Mouse (Mus musculus) ovary, adult 18-20 months (tissue): ENCODE measurements around the gene Lrit3.
"Not testable (repeated sequence)": the region's sequence is repeated elsewhere in the genome, so short reads cannot be mapped to it uniquely, and the experiment has no call there.

Source experiments
- DNase-seq: peaks from one replicate; pipeline ENCODE4 v3.0.0; 2022; ENCODE audit warnings: low spot score, mixed read lengths

Gene Lrit3

DNA sequence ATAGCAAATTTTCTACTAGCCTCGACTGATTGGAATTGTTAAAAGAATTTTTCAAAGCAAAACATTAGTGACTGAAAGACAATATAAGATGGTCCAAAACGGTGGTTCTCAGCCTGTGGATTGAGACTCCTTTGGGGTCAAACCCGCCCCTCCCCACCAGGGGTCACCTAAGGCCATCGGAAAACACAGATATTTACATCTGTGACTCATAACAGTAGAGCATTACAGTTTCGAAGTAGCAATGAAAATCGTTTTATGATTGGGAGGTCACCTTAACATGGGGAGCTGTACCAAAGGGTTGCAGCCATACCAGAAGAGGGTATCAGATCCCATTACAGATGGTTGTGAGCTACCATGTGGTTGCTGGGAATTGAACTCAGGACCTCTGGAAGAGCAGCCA lies 32.6 kb downstream of the Lrit3 start:
- DNase-seq: no peak

DNA sequence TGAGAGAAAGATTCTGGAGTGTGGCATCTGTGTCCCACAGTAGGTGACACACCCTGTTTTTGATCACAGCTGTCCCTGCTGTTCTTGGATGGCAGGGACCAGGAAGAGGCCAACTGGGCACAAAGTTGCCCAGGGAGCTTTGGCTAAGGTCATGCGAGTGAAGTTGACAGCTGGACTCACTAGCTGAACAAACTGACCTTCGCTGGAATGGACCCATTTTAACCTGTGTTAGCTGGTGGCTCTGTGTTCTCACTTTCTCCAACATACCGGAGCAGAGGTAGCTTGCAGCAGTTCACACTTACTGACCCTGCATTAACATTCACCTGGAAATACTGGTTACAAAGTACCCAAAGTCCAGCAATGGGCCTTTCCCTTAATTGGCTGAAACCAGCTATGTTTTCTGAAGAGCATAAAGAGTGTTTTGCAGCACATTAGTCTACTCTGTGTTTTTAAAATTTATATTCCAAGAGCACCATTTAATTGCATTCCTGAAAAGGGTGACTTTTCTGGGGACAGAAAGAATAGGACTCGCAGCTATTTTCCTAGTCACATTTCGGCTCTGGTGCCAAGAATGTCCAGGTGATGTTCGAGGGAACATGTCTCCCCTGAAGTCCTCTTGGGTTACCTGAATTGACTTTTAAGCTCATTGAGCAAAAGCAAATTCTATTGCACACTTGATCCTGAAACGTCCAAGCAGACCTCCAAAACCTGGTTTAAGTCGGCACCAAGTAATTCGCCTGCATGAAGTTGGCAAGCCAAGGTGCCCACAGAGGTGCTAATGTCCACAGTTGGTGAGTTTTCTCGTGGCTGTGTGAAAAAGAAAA lies 36.6 kb downstream of the Lrit3 start:
- DNase-seq: no peak

- DNase-seq: no peak
These were observed 37.7 kb downstream of the Lrit3 start for GRCm38 (mm10) chr3:129766106-129766505.

DNA sequence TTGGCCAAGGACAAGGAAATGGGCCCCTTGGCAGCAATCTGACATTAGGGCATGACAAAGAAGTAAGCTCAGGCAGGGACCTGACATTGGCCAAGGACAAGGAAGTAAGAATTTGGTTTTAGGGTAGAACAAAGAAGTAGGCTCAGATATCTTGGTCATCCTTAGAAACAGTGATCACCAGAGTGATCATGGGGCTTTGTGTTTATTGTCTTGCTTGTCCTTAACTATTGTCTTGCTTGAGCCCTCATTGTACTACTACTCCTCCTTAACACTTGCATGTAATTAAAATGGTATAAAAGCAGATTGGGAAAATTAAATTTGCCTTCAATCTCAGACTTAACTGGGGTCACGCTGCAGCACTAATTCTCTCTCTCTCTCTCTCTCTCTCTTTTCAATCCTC lies 46.2 kb downstream of the Lrit3 start:
- not testable (repeated sequence) for DNase-seq

- DNase-seq: no peak
These were observed 48.9 kb downstream of the Lrit3 start, which contains the start of gene Egf for GRCm38 (mm10) chr3:129754650-129755604. Gene Egf (minus strand): TSS chr3:129755316.

DNA sequence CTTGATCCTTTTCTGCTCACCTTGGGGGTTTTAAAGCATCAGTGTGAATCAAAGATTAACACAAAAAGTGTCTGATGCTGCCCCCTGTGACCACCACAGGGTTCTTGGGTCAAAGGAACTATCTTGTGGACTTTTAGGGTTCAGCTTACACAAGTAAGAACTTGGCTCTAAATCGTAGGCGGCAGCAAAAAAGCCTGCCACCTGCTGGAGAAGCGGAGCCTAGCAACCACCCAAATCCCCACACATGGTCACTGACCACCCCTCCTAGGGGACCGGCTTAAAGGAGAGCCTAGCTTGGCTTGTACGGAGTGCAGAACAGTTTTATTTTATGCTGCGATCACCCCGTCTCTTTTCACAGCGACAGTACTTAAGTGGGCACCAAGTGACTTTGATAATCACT lies 59.0 kb downstream of the Lrit3 start:
- no peak for DNase-seq

DNA sequence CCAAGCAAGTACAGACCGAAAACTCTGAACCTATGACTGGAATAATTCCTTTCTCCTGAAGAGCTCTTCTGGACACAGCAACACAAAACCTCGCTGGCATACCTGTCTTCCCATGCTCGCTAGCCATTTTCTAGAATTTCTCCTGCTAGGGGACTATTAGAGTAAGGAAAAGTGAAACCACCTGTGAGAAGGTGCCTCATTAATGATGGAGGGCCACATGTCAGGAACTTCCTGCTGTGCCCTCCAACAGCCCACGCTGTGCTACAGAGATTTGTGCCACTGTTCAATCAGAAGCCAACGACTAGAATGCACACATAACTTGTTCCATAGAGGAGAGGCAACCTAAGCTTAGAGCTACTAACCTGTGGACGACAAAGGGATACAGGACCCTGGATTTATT lies 61.0 kb downstream of the Lrit3 start:
- DNase-seq: no peak

- no peak for DNase-seq
These were observed 65.3 kb downstream of the Lrit3 start for GRCm38 (mm10) chr3:129738291-129739183.
